Mouse (Mus musculus) heart, embryonic 14.5 days (tissue): Measurements from ENCODE around the gene Aaas. TPM values are rescaled to one million over a fixed set of nuclear protein-coding genes. Genes with fewer than 3 reads are reported as not detected.

ENCODE experiments used
- ATAC-seq: fragments of 200-750 bp; cut with Nextera tagmentation; 2 replicates; pipeline ENCODE4 v1.8.0; 2017; ENCODE audit warnings: low read depth, moderate TSS enrichment; ENCODE audit not compliant: insufficient number of reproducible peaks, insufficient read depth, low FRiP score
- H3K27ac ChIP-seq, 2 experiments: fragments of 200-500 bp in 1 of 2; fragments of 300-500 bp in 1 of 2; sonication (generic) in 1 of 2; replicated peaks in 1 of 2; 2 replicates each; pipeline ENCODE4 v1.5.1; 2012 to 2014; ENCODE audit warnings: low read depth in 2 of 2, low read length in 2 of 2, control low read depth in 1 of 2, mild to moderate bottlenecking in 1 of 2, mixed read lengths in 1 of 2; ENCODE audit not compliant: control insufficient read depth in 1 of 2, insufficient read depth in 1 of 2
- H3K27me3 ChIP-seq: fragments of 300-500 bp; sonication (generic); 2 replicates; pipeline ENCODE4 v1.6.1; 2014; ENCODE audit warnings: mild to moderate bottlenecking, low read length, control low read depth; ENCODE audit not compliant: control insufficient read depth, insufficient read depth
- H3K36me3 ChIP-seq: fragments of 300-500 bp; sonication (generic); 2 replicates; pipeline ENCODE4 v1.6.1; 2014; ENCODE audit warnings: mild to moderate bottlenecking, control low read depth, low read length, mixed read lengths; ENCODE audit not compliant: control insufficient read depth, insufficient read depth
- H3K4me1 ChIP-seq, 2 experiments: fragments of 200-500 bp in 1 of 2; fragments of 300-500 bp in 1 of 2; sonication (generic) in 1 of 2; 2 replicates each; pipeline ENCODE4 v1.6.1; 2012 to 2014; ENCODE audit warnings: low read length in 2 of 2, control low read depth in 1 of 2, mixed read lengths in 1 of 2; ENCODE audit not compliant: control insufficient read depth in 2 of 2, insufficient read depth in 2 of 2
- H3K4me2 ChIP-seq: fragments of 300-500 bp; sonication (generic); 2 replicates; pipeline ENCODE4 v1.6.1; 2014; ENCODE audit warnings: mild to moderate bottlenecking, low read length
- H3K4me3 ChIP-seq, 2 experiments: fragments of 200-500 bp in 1 of 2; fragments of 300-500 bp in 1 of 2; sonication (generic) in 1 of 2; 2 replicates each; pipeline ENCODE4 v1.5.1; 2012 to 2014; ENCODE audit warnings: low read length in 2 of 2, mild to moderate bottlenecking in 2 of 2, control low read depth in 1 of 2, low read depth in 1 of 2, moderate library complexity in 1 of 2; ENCODE audit not compliant: control insufficient read depth in 1 of 2, insufficient read depth in 1 of 2
- H3K9ac ChIP-seq: fragments of 300-500 bp; sonication (generic); 2 replicates; pipeline ENCODE4 v1.6.1; 2014; ENCODE audit warnings: mild to moderate bottlenecking, low read length
- H3K9me3 ChIP-seq: fragments of 300-500 bp; sonication (generic); 2 replicates; pipeline ENCODE4 v1.6.1; 2016; ENCODE audit warnings: low read length, control low read depth; ENCODE audit not compliant: control insufficient read depth
- WGBS: fragments of 180-500 bp; shearing (Covaris S2); extraction: QIAGEN DNeasy Blood & Tissue Kit; methylation state at CpG from one replicate; pipeline ENCODE4 v1.1.7; 2014; 5-methylcytosine and 5-hydroxymethylcytosine counted together
- polyA plus RNA-seq: library from polyadenylated mRNA; unstranded; fragments of >200 nt; fragmentation: Nextera tagmentation; extraction: Ambion mirVana; gene quantifications from 2 replicates; pipeline ENCODE4 v1.2.1, GENCODE M21; 2014

The Aaas gene
- polyA plus RNA-seq, 1 experiment from 2014 or later, result 48.4 TPM

DNA sequence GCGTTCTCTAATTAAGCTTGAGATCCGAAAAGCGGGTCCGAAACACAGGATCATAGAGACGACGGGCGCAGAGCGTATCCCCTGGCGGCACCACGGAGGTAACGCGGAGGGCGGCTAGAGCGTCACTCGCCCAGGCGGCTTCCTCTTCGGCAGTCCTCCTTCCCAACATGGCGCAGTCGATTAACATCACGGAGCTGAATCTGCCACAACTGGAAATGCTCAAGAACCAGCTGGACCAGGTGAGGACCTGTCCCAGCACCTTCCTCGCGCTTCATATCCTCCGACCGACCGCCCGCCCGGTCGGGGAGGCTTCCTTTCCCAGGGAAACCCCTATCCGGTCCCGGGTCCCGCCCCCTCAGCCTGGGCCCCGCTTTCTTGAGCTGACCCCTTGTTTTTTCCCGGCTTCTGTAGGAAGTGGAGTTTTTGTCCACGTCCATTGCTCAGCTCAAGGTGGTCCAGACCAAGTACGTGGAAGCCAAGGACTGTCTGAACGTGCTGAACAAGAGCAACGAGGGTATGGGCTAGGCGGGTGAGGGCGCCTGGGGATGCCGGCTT lies 24.5 kb downstream of the Aaas start, which contains the start of gene Pfdn5:
Gene Pfdn5 (plus strand): TSS at position 95 of the 555 bp plus-strand sequence.
- peak within 1 kb of the TSS; percentile 86 for H3K4me2 ChIP-seq
- WGBS, result under 1% methylated on average over 40 of the region's 40 CpGs
- H3K4me1 ChIP-seq, result peaks cover 4 to 10% of the 10 kb centered on the region in 2 experiments; a peak in 3 of 4 replicates
- H3K27me3 ChIP-seq, result no peaks in the 10 kb centered on the region
- peak; percentile 78; the same call in 1 of the 2 replicates for ATAC-seq
- H3K27ac ChIP-seq, result peak within 1 kb of the TSS; percentile 74 to 76
- peaks cover 65% of the 10 kb centered on the region for H3K36me3 ChIP-seq
- peak within 1 kb of the TSS; percentile 91 to 92 for H3K4me3 ChIP-seq
- H3K9me3 ChIP-seq, result no peaks in the 10 kb centered on the region
- peak within 1 kb of the TSS; percentile 76 for H3K9ac ChIP-seq

DNA sequence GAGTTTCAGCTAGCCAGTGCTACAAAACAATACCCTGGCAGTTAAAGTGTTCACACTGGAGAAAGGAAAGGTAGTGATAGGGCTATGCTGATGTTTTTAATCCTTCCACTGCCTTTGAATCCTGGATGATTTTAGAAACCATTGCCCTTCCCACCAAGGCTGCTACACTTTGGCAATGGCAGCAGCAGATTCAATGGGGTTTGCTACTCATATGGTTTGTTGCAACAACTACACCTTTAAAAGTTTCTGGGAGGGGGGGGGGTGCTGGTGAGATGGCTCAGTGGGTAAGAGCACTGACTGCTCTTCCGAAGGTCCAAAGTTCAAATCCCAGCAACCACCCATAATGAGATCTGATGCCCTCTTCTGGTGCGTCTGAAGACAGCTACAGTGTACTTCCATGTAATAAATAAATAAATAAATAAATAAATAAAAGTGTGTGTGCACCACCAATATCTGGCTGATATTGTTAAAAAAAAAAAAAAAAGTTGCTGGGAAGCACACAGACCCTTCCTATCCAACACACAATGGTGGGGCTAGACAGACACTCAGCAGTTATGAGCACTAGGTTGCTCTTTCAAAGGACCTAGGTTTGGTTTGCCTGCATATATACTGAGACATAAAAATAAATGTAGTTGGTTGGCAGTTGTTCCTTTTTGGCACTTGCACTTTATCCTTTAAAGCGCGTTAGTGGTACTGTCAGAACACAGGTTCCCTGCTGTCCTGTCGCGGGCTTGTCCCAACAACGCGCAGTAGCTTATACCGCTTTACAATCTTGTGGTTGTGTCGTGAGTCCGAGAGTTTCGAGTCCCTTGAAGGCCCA lies 25.7 kb downstream of the Aaas start:
- H3K9me3 ChIP-seq, result no peaks in the 10 kb centered on the region
- 76% methylated on average over 12 of the region's 12 CpGs for WGBS
- H3K36me3 ChIP-seq, result peaks cover 69% of the 10 kb centered on the region
- H3K4me1 ChIP-seq, result peaks cover 4 to 10% of the 10 kb centered on the region in 2 experiments; a peak in 3 of 4 replicates
- H3K4me2 ChIP-seq, result peak overlapping the region; percentile 86
- H3K9ac ChIP-seq, result no peak overlapping the region
- no peak for ATAC-seq
- H3K27ac ChIP-seq, result no peak overlapping the region
- no peak overlapping the region for H3K4me3 ChIP-seq
- no peaks in the 10 kb centered on the region for H3K27me3 ChIP-seq

DNA sequence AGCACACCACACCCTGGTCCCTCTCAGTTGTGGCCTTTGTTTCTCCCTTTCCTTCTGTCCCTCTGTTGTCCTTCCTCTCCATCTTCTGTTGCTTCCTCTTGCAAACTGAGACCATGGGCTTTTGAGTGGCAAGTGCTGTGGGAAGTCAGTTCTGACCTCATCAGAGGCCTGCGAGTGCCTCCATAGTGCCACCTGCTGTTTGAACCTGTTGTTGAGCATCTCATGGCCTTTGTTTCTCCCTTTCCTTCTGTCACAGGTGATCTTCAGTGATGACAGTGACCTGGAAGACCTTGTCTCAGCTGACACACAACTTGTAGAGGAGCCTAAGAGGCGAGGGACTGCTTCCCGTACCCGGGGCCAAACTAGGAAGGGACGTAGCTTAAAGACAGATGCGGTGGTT lies 34.3 kb downstream of the Aaas start:
- H3K4me2 ChIP-seq, result no peak overlapping the region
- WGBS, result 83% methylated on average over 6 of the region's 6 CpGs
- H3K9ac ChIP-seq, result no peak overlapping the region
- no peak; the same call in 1 of the 2 replicates for ATAC-seq
- H3K4me3 ChIP-seq, result no peak overlapping the region
- no peak overlapping the region for H3K27ac ChIP-seq
- no peaks in the 10 kb centered on the region for H3K9me3 ChIP-seq
- H3K27me3 ChIP-seq, result no peaks in the 10 kb centered on the region
- H3K4me1 ChIP-seq, result no peaks in the 10 kb centered on the region
- peaks cover 94% of the 10 kb centered on the region for H3K36me3 ChIP-seq

DNA sequence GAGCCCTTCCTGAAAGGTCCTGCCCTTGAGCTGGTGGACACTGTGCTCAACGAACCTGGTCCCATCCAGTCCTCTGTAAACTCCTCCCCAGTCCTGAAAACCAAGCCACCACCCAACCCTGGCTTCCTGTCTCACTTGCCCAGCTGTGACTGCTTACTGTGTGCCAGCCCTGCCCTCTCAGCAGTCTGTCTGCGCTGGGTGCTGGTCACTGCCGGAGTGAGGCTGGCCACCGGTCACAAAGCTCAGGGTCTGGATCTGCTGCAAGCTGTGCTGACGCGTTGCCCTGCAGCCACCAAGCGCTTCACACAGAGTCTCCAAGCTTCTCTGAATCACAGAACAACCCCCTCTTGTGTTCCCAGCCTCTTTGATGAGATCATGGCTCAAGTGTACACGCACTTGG lies 35.3 kb downstream of the Aaas start:
- no peak for ATAC-seq
- no peak overlapping the region for H3K4me3 ChIP-seq
- H3K27ac ChIP-seq, result no peak overlapping the region
- H3K9ac ChIP-seq, result no peak overlapping the region
- no peak overlapping the region for H3K4me2 ChIP-seq
- H3K27me3 ChIP-seq, result no peaks in the 10 kb centered on the region
- no peaks in the 10 kb centered on the region for H3K4me1 ChIP-seq
- no peaks in the 10 kb centered on the region for H3K9me3 ChIP-seq
- peaks cover 93% of the 10 kb centered on the region for H3K36me3 ChIP-seq
- 88% methylated on average over 8 of the region's 8 CpGs for WGBS

DNA sequence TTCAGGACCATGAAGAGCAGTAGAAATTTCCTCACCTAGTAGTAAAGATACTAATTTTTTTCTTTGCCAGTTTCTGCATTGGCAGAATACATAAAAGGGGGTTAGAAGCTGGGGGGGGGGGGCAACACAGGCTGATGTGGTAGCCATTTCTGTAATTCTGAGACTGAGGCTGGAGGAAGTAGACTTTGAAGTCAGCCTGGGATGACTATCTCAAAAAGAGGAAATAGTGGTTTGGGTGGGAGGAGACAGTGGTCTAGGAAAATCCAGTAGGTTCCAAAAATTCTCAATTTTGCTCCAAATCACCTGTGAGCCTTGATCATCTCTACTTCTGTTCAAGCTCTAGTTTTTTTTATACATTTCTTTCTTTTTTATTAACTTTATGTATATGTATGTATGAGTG lies 39.1 kb downstream of the Aaas start:
- Histone ChIP-seq H3K4me3 (no peak overlapping the region), H3K9me3 (no peaks in the 10 kb centered on the region), H3K4me1 (no peaks in the 10 kb centered on the region), H3K4me2 (no peak overlapping the region), H3K9ac (no peak overlapping the region), H3K27ac (no peak overlapping the region), H3K36me3 (peaks cover 96% of the 10 kb centered on the region), H3K27me3 (no peaks in the 10 kb centered on the region)
- ATAC-seq, result no peak

DNA sequence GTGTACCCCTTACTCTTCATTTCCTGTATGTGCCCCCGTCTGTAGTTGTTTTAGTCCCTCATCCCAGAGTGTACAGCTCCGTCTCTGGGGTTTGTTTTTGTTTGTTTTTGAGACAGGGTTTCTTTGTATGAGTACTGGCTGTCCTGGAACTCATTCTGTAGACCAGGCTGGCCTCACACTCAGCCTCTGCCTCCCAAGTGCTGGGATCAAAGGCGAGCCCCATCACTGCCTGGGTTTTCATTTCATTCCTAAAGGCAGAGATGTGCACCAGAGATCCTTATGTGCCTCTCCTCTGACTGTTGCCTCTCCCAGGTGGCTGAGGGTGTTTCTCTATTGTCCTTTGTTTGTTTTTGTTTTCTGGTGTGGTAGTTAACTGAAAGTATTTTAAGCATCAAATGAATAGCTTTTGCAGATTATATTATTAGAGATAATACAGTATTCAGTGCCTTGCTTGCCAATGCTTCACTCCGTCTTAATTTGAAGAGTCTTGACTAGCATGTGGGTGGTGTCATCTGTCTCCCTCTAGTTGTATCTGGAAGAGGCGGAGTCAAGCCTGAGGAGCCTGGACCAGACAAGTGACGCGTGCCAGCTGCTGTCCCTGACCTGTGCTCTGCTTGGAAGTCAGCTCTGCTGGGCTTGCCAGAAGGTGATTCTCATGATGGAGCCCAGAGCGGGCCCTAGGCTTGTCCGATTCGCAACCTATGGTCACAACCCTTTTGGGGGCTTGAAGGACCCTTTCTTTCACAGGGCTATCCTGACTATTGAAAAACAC lies 40.3 kb downstream of the Aaas start:
- no peak overlapping the region for H3K4me3 ChIP-seq
- ATAC-seq, result no peak; the same call in 1 of the 2 replicates
- 63% methylated on average over 10 of the region's 10 CpGs for WGBS
- no peak overlapping the region for H3K9ac ChIP-seq
- H3K4me2 ChIP-seq, result no peak overlapping the region
- H3K36me3 ChIP-seq, result peaks cover 96% of the 10 kb centered on the region
- no peaks in the 10 kb centered on the region for H3K4me1 ChIP-seq
- H3K27me3 ChIP-seq, result no peaks in the 10 kb centered on the region
- no peaks in the 10 kb centered on the region for H3K9me3 ChIP-seq
- no peak overlapping the region for H3K27ac ChIP-seq

DNA sequence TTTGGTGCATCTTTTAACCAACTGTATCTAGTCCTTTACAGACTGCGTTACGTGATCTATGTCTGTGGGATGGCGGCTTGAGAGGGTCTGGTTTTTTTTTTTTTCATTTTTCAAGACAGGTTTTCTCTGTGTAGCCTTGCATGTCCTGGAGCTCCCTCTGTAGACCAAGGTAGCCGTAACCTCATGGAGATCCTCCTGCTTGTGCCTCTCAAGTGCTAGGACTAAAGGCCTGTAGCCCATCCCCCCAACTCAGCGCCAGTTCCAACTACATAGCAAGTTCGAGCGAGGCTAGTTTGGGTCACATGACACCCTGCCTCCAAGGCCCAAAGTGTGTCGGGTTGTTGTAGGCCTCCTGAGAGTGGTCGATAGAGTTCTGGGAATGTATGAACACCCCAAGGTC lies 41.9 kb downstream of the Aaas start:
- Histone ChIP-seq H3K4me2 (no peak overlapping the region), H3K36me3 (peaks cover 96% of the 10 kb centered on the region), H3K9me3 (no peaks in the 10 kb centered on the region), H3K4me1 (no peaks in the 10 kb centered on the region), H3K27me3 (no peaks in the 10 kb centered on the region), H3K9ac (no peak overlapping the region), H3K27ac (no peak overlapping the region), H3K4me3 (no peak overlapping the region)
- WGBS, result 80% methylated on average over 9 of the region's 9 CpGs
- no peak for ATAC-seq
